Mouse (Mus musculus): ENCODE data around the gene Gcm2. TPM values are rescaled to one million over a fixed set of nuclear protein-coding genes. Genes with fewer than 3 reads are reported as not detected.

Gene Gcm2
- not detected for total RNA-seq (2021)
- long read RNA-seq, experiment 1: 0 reads
- long read RNA-seq, experiment 2: 0 reads

DNA sequence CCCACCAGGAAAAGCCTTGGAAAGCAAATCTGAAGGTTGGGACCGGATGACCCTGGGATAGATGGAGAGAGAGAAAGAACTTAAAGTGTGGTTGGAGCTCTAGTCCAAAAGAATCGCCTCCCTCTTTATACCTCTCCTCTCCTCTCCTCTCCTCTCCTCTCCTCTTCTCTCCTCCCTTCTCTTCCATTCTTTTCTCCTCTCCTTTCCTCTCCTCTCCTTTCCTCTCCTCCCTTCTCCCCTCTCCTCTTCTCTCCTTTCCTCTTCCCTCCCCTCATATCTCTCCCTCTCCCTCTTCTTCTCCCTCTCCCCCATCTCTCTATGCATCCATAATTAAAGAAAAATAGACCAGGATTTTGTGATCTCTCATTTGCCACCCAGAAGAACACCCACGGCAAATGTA is at the start of gene Gcm2:
Gene Gcm2, minus strand, starts transcription at position 101 of the 400 bp plus-strand sequence.
- intact Hi-C loops (cut with DNase I): no loop called here
- no peak for DNase-seq

DNA sequence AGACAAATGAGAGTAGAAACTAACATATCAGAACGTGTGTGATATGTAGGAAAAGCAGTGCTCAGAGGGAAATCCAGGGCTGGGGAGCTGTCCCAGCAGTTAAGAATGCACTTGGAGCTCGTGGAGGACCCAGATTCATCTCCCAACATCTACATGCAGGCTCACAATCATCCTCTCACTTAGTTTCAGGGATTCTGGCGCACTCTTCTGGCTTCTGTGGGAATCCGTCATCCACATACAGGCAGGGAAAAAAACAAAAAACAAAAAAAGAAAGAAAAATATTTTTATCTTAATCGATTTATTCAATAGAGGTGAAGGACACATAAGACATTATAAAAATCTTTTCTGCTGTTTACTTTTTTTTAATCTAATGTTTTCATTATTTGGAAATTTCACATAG is 47.6 kb upstream of the Gcm2 start:
- DNase-seq: no peak
- intact Hi-C loops (cut with DNase I): no loop called here

DNA sequence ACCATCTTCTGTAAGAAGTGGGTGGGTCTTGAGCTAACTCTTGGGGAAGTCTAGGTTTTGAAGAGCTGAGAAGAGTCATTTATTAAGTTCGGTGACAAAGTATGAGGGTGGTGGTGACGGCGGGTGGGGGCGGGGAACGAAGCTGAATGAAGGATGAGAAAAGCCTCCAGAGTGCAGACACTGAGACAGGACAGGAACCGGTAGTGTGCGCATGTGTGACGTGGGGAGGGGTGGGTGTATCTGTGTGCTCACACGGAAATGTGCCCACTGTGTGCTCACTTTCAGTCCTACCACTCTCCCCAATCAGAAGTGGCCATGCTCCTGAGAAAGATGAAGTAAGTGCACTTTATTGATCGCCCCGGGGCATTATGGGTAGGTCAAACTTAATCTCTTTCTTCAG is 42.3 kb upstream of the Gcm2 start:
- no peak for DNase-seq

DNA sequence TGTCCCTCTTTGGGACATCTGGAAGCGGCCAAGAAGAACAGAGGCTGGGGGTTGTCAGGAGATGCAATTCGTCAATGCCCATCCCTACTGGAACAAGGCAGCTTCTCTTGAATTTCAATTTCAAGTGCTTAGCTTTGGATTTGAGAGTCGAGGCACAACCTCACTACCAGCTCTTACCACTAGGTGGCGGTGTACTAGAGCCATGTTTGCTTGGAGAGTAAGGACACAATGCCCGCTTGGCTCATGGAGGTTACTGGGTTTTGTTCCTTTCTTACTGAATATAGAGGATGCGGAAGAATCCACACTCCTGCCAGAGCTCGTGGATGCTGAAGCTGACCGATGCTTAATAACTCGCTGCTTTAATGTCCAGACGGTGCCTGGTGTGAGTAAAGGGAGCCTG is 35.4 kb upstream of the Gcm2 start:
- intact Hi-C loops (cut with DNase I): loop anchor here (1.0 kb wide), 1 partner anchor 92 kb away; no protein-coding TSS in a partner anchor
- peak; percentile 20 to 37 for DNase-seq

More for the DNA sequence above, 42.3 kb upstream of the Gcm2 start:
- intact Hi-C loops (cut with DNase I): no loop called here

DNA sequence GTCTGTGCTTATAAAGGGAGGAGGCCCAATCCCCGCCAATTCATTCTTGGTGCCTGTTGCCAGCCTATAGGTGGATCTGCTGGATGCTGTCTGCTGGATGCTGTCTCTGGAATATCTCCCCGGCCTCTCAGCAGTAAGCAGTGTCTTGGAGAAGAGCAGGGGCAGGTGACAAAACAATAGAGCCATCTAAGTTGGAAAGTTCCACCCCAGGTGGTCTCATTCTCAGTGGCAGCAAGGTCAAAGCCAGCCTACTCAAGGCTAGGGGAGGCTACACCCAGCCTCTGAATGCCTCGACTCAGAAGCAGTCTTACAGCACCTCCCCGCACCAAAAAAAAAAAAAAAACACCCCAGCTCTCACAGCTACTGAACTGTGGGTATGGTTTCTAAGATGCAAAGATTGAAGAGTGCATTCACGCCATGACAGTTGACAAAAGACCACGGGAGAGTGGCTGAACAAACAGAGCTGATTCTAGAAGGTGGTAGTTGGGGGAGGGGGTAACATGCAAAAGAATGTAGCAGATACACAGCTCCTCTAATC is 34.7 kb upstream of the Gcm2 start:
- DNase-seq: no peak
- intact Hi-C loops (cut with DNase I): no loop called here

DNA sequence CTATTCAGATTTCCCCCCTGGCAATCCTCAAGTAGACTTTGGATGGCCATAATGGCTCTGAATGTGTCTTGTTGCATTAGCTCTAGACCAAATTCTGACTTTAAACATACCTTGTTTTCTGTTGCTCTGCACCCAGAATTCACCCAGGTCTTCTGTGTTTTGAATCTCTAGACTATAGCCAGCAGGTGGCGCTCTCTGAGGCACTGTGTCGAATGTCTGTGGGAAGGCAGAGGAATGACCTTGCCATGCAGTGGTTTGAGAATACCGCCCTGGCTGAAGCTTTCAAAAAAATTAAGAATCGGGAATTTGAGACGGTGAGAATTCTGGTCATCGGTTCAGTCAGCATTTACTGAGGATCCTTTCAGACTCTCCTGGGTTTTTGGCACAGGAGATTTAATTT is 24.1 kb upstream of the Gcm2 start:
- peak in 1 of 2 experiments; percentile 42 for DNase-seq

DNA sequence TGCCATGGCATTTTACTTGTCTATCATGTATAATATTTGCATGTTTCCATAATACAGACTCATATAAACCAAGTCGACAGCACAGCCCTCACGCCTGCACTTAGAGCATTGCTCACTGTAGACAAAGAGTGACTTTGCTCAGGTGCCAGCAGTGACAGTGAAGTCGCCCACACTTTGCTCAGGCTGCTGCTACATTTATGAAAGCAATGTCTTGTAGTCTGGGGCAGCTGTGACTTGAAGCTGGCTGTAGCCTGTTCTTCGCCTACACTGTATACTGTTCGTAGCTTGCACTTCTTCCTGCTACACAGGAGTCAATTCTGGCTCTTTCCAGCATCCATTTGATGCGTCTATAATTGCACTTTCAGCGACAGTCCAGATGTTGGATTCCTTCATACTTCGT is 18.2 kb upstream of the Gcm2 start:
- DNase-seq: no peak
- intact Hi-C loops (cut with DNase I): no loop called here

More for the DNA sequence above, 24.1 kb upstream of the Gcm2 start:
- intact Hi-C loops (cut with DNase I): no loop called here

DNA sequence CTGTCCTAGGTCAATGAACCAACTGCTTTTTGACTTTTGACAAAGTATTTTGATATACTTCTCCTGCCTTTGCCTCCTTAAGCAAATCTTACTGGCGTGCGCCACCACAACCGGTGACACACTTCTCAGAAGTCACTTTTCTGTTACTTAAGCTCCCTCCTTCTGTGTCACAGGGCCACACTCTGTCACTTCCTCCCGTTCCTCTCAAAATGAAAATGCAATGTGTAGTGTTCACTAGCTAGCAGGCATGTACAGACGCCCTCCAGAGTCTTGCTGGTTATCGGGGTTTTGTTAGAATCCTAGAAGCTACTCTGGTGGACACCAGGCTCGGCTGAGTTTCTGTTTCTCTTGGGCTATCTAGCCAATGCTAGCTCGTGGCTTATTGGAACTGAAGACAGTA is 17.5 kb upstream of the Gcm2 start:
- DNase-seq: no peak
- intact Hi-C loops (cut with DNase I): no loop called here

DNA sequence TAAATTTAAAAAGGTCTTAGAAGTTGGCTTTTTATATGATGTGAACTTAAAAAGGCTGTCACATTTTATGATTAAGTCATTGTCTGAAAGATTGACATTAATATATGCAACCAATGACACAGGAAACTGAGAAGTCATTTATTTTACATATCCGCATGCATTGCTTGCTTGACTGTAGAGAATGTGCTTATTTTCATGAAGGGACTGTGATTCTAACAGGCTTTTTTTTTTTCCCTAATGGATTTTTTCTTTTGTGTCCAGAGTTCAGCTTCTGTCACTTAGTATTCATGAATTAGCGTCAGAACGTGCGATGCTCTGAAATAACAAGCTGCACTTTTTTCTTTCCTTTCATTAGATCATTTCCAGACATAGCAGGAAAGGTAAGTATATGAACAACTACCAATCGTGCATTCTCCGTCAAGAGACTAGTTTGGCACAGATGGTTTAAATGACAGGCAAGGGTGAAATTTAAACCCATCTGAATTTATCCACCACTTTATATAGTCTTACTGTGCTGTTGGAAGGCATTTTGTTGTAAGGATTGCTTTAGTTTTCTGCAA is 12.9 kb upstream of the Gcm2 start:
- intact Hi-C loops (cut with DNase I): no loop called here
- DNase-seq: no peak

DNA sequence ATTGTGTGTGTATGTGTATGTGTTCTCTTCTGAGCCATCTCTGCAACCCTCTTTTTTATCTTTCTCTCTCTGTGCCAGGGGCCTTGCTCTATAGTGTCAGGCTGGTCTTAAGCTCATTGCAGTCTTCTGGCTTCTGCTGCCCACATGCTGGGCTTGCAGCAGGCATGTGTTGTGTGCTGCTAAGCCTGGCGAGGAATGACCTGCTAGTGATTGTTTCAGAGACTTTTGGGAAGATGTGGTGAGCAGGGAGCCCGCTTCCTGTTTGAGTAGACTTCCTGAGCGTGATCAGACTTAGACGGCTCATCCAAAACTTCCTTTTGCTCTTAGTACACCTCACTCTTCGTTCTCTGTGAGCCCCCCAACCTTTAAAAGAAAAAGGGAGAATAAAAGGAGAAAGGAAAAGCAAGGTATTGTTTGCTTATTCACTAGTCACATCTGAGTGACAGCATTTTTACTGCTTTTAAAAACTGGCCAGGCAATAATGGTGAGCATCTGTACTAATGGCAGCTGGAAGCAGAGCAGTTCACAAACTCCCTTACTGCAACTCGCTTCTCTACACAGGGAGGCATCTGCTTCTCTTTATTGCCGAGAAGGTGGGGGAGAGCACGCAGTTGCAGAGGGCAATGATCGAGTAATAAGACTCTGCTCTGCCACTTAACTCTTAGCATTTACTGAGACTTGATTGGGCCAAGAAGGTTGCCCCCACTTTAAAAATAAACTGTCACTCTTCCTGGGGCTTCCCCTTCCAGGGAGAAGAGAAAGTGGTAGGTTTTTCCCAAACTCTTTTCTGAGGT is 8.5 kb upstream of the Gcm2 start:
- intact Hi-C loops (cut with DNase I): no loop called here
- no peak for DNase-seq

DNA sequence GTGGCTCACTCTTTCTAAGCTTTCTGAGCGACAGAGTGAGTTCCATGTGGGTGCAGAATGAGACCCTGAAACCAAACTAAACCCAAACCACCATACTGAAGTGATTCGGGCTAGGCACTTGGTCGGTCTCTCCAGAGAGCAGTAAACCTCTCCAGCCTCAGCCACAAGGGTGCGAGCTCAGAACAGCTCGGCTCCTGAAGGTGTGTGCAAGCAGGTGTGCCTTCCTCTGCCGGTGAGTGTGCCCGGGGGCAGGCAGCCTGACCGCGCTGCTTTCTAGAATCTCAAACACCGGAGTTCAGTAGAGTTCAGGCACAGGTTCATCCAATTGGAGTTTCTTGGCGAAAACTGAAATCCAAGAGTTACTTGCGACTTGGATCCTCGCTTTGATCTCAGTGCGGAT is 3.1 kb upstream of the Gcm2 start, which contains the start of gene Sycp2l:
Gene Sycp2l, plus strand, starts transcription at position 368 of the 400 bp plus-strand sequence.
- DNase-seq: no peak
- intact Hi-C loops (cut with DNase I): no loop called here

DNA sequence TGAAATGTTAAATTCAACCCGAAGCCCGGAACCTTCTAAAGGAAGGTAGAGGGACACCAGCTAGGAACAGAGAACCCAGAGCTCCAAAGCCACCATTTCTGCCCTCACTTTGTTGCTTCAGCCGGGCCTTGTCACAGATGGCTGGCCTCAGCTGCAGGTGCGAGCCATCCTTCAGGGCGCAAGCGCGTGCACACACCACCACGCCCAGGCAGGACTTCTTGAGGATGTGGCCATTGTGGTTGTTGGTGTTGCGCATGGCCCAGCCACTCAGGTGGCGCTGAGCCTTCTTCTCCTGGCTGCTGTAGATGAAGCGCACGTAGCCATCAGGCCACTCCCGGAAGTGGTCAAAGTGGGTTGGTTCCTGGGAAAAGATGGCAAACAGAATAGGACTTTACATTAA is 5.3 kb downstream of the Gcm2 start:
- intact Hi-C loops (cut with DNase I): no loop called here
- DNase-seq: no peak

DNA sequence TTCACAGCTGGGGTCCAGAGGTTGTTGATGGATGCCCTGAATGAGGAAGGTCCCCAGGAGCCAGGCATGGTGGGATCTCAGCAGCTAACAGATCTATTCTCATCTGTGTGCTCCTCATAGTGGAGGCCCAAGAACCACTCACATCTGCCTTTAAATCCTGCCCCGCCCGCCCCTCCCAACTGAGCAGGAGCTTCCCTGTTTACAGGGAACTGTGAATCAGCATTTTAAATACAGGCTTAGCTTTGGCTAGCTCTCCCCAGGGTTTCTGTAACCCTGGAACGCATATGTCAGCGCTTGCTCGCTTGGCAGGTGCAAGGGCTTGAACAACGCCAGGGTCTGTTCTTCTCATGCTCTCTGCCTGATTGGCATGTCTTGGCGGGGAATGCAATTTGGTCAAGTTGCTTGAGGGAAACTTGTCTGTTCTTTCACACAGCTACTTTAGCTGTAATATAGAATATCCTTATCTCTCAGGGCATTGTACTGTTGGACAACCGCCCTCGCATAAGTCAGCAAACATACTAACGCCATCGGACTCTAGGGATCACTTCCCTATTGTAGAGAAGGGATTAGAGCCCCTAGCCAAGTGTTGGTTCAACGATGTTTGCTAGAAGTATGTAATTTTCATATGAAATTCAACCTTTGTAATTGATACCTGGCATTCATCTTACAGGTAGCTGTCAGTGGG is 6.9 kb downstream of the Gcm2 start:
- intact Hi-C loops (cut with DNase I): no loop called here
- DNase-seq: no peak

DNA sequence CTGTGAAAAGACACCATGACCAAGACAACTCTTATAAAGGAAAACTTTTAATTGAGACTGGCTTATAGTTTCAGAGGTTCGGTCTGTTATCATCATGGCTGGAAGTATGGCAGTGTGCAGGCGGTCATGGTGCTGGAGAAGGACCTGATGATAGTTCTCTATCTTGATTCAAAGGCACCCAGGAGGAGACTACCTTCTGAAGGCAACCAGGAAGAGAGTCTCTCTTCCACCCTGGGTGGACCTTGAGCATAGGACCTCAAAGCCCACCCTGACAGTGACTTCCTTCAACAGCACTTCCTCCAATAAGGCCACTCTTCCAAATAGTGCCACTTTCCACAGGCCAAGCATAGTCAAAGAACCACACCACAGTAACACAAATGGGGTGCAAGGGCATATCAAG is 10.8 kb downstream of the Gcm2 start:
- intact Hi-C loops (cut with DNase I): no loop called here
- DNase-seq: no peak

DNA sequence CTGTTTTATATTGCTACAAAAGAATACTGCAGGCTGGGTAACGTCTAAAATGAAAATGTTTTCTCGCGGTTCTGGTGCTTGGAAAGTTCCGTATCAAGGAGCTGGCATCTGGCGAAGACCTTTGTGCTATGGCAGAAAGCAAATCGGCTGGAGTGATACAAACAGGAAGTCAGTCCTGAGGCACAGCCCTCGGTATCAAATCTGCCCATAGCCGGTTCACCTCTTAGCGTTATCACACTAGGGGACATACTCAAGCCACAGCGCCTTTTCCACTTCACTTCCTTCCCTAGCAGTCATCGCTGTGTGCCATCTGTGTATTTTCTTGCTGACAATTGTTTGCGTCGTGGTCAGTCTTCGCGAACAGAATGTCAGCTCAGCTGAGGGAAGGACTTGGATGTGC is 12.5 kb downstream of the Gcm2 start:
- no peak for DNase-seq
- intact Hi-C loops (cut with DNase I): no loop called here

DNA sequence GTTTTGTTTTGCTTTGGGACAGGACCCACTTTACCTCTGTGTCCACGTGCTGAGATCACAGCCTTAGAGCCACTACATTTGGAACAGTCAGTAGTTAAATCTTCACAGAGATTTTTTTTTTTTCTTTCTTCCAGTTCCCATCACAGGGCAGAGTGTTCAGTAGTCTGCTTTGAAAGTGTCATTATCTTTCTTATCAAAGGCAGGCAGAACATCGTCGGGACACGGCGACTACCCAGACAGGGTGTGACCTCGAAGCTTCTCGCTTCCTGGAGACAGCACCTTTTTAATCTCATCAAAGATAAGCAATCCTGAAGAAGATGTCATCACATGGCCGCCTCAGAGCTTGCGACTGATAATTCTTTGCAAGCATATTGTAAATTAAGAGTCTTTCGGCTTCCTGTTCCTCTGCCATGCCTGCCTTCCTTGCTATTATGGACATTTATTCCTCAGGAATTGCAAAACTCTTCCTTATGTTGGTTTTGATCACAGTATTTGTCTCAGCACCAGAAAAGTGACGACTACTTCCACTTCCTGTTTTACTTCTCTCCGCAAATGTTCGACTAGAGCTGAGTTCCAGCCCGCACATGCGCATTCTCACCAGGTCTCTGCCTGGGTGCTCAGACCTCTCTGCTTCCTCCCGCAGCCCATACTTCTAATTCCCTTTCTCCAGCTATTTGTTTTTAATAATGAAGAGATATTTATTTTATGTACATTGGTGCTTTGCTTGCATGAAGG is 13.3 kb downstream of the Gcm2 start:
- no peak for DNase-seq
- intact Hi-C loops (cut with DNase I): no loop called here

DNA sequence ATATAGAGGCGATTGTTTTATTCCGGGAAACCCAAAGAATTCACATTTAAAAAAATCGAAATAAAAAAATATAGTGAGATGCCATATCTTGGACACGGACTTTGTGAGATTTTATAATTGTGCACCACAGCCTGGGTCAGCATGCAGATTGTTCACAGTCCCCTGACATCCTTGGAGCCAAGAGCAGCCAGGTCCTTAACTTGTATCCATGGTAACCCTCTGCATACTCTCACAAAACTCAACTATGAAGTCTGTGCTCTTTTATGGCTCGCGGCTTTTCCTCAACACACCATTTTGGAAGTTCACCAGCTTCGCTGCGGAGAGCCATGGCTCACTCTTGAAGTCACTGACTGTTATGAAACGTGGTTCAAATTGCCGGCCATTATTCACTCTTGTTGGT is 16.7 kb downstream of the Gcm2 start:
- no peak for DNase-seq
- intact Hi-C loops (cut with DNase I): no loop called here

DNA sequence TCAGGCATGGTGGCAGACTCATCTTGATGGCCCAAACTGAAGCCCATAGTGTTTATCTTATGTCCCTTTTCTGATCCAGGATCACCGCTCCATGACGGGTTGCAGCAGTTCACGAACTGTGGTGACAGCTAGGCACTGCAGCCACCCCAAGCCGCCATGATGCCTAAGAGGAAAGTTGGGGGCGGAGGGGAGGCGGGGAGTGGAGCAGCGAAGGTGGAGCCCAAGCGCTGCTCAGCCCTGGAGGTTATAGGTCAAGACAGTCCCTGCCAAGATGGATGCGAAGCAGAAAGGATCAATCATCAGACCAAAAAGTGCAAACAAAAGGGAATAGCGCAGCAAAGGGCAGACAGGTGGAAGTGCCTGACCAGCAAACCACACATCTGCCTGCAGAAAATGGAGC is 19.6 kb downstream of the Gcm2 start:
- no peak for DNase-seq
- intact Hi-C loops (cut with DNase I): no loop called here

DNA sequence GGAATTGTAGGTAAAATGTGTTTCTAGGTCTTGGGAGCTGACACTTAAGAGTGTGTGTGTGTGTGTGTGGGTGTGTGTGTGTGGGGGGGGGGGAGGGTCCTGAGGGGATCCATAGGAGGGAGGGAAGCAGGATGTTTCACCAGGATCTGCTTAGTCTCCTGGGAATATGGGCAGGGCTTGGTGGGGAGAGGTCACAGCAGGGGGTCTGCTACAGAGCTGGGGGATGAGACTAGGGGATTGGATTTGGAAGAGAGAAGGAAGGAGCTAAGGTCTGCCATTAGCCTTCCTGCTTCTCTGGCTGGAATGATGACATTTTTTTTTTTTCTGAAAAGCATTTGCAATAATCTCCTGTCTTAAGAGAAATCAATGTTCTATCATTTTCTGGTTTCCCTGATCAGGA is 22.1 kb downstream of the Gcm2 start:
- intact Hi-C loops (cut with DNase I): loop anchor here (5.0 kb wide), 1 partner anchor 149 kb away; no protein-coding TSS in a partner anchor
- DNase-seq: no peak

DNA sequence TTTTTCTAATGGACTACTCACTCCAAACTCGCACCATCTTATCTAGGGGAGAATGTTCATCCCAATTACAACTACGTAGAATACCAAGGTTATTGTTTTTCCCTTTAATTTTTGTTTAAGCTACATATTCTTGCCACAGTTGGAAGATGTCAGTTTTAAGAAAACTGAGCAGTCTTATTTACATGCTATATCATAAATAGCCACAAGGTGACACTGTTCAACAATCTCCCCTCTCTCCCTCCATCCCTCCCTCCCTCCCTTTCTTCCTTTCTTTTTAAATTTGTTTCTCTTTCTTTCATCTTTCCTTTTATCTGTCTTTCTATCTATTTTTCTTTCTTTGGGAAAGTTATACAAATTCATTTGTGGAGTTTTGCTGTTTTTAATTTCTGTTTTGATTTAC is 25.7 kb downstream of the Gcm2 start:
- intact Hi-C loops (cut with DNase I): loop anchor here (5.0 kb wide), 1 partner anchor 152 kb away; no protein-coding TSS in a partner anchor
- DNase-seq: no peak

DNA sequence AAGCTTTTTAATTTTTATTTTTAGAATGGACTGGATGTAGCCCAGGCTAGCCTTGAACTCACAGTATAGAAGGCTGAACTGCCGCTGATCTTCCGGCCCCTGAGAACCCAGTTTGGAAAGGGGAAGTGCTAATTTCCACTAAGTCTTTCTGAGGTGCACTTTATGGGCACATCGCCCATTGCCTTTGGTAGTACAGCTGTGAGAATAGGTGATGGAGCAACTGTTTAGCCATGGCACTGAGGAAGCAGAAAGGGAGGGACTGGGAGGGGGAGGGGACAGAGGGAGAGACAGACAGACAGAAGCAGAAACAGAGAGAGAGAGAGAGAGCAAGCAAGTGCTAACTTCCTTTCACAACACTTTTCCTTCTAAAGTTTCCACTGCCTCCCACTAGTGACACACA is 26.3 kb downstream of the Gcm2 start:
- intact Hi-C loops (cut with DNase I): no loop called here

More for the DNA sequence above, 26.3 kb downstream of the Gcm2 start:
- no peak for DNase-seq
